Mouse (Mus musculus): Measurements from ENCODE around the gene Cxxc4.

DNA sequence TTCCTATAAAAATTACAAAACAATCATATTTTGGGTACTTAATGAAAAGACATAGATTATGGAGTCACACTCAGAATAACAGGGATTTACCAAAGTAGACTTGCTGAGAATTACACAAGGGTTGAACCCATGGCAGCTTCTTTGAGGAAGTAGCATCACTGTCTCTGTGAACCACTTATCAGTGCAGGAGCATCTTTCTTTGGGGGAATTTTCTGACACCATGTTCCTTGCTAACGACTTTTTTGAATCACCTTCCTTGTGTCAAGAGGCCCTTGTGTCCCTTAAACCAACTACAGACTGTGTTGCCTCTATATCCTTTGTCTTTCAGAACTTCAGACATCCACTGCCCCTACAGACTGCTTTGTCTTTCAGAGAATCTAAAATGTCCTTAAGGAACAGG lies 13.7 kb upstream of the Cxxc4 start:
- TF ChIP-seq POLR2A (IDR thresholded peaks at IDR 0.05; ENCODE audit: low read depth, low read length) = no peak
- no peak for TF ChIP-seq CTCF (conservative IDR thresholded peaks at IDR 0.05; ENCODE audit: insufficient read depth, insufficient read length, low read depth, low read length)

Data from kidney, adult 2 months (tissue).